Mouse (Mus musculus) monocyte, adult 2 months (primary cell): ENCODE data around the gene Zfp574.
A peak's percentile ranks its signal among the peaks of the same experiment; 100 is the strongest.

ENCODE experiments used
- DNase-seq, 2 experiments: peaks; one replicate each; pipeline ENCODE4 v3.0.0; 2022; ENCODE audit warnings: low spot score in 2 of 2, low read depth in 1 of 2

Gene Zfp574

GRCm38 (mm10) chr7:25072716-25073390 lies 486 bp downstream of the Zfp574 start:
- no peak for DNase-seq

DNA sequence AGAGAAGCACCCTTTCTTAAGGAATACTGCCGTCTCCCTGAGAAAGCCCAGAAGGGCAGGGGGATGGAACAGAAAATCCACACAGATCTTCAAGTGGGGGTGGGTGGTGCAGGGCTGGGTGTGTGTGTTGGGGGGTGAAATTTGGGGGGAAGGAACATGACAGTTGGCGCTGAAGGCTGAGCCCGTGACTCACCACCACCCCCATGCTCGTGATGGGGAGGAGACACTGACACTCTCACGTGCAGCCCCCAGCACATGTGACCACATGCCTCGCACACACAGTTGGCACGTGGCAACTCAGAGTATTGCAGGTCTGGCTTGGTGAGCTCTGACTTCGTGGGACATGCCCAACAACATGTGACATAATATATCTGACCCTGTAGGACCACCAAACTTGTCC lies 1.6 kb downstream of the Zfp574 start:
- DNase-seq, result no peak

DNA sequence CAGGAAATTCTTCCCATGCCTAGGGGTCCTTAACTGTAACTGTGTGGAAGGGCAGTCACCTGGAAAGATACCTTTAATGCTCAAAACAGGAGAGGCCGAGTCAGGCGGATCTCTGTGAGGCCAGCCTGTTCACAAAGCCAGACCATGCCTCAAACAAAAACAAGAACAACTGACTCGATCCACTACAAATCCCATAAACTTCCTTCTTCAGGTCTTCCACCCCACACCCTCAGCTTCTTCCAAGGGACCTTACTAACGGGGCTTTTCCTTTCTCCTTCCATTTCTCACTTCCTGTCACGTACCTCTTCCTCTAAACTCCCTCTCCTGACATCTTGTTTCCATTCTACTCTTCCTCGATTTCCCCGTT lies 3.9 kb downstream of the Zfp574 start:
- no peak for DNase-seq

DNA sequence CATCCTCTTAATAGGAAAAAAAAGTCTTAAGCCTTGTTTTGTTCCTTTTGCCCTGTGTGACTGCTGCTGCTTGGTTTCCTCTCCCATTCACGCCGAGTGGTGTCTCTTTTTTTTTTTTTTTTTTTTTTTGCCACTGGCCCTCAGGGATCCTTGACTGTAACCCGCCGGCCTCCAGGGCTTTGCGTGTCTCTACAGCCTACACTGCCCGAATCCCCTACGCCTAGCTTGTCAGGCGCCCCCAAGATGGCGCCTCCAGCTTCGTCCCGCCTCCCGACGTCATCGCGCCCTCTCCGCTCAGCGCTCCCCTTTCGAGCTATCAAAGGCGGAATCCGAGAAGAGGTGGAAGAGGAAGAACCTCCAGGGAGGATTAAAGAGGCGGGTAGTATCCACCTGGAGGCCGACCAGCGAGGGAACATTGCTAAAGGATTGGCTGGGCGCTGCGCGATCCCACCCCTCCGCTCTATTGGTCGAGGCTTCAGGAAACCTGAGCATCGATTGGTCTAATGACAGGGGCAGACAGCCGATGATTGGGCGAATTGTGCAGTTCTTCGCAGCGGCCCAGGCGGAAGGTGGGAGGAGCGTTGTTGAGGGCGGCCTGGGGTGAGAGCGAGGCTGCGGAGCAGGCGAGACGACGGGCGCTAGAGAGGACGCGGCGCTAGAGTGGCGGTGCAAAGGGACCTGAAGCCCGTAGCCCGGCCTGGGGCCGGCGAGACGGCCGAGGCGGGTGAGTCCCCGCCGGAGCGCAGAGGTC lies 4.5 kb downstream of the Zfp574 start:
- peak; percentile 93 to 96 for DNase-seq

DNA sequence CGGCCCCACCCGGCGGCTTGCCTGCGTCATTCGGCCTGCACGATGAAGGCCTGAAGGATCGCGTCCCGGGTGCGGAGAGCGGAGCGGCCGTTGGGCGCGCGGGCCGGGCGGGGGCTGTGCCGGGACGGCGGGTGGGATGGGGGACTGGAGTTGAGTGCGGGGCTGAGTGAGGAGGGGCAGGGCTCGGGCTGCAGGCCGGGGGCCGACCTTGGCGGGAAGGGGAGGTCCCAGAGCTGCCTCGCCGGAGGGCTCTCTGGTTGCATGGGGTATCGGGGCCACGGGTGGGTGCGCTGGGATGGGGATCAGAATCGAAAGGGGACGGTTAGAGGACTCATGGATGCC lies 5.0 kb downstream of the Zfp574 start:
- no peak for DNase-seq

DNA sequence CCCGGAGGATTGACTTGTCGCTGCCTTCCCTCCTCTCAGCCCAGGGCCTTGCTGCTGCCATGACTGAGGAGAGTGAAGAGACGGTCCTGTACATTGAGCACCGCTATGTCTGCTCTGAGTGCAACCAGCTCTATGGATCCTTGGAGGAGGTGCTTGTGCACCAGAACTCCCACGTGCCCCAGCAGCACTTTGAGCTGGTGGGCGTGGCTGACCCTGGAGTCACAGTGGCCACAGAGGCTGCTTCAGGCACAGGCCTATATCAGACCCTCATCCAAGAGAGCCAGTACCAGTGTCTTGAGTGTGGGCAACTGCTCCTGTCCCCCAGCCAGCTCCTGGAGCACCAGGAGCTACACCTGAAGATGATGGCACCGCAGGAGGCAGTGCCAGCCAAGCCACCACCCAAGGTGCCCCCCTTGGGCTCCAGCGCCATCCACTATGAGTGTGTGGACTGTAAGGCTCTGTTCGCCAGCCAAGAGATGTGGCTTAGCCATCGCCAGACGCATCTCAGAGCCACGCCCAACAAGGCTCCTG lies 7.2 kb downstream of the Zfp574 start:
- no peak for DNase-seq

- DNase-seq, result no peak
These were observed 8.1 kb downstream of the Zfp574 start for GRCm38 (mm10) chr7:25080431-25080830.

- DNase-seq, result peak in 1 of 2 experiments; percentile 49
These were observed 10.1 kb downstream of the Zfp574 start for GRCm38 (mm10) chr7:25082510-25082909.

GRCm38 (mm10) chr7:25084621-25085020 lies 12.3 kb downstream of the Zfp574 start:
- DNase-seq, result no peak

DNA sequence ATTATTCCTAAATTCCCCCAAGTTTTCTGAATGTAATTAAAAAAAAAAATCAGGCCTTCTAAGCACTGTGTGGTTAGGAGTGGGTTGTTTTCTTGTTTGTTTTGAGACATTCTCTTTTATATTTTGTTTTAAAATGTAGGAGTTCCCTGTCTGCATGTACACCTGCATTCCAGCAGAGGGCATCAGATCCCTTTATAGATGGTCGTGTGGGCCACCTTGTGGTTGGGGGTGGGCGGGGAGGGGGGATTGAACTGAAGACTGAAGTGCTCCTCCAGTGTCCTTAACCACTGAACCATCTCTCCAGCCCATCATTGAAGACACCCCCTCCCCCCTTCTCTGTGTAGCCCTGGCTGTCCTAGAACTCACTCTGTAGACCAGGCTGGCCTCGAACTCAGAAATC lies 14.3 kb downstream of the Zfp574 start:
- DNase-seq, result no peak

DNA sequence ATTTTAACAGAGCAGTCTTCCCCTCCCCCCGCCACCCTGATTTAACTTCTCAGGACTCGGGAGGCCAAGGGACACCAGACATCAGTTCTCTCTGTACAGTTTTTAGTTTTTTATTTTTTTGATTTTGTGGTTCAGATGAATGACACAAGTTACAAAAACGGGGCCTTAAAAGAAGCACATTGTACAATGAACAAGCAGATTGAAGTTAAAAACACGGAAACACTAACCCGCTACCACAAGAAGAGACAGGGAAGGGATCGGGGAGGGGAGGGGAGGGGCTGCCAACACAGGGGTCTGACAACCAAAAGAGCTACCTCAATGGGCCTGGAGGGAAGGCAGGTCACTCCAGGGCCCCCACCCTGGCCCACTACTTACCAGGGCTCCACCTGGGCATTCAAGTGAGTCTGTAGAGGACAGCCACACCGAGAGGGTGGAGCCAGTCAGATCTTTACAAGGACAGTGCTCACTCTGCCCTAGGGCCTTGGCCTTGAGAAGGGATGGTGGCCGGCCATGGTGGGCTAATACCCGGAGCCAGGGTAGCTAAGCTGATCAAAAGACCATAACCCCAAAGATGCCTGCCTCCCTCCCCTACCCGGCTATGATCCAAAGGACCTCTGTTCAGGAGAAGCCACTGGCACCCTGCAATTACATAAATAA lies 15.0 kb downstream of the Zfp574 start:
- DNase-seq, result no peak

GRCm38 (mm10) chr7:25087972-25088371 lies 15.6 kb downstream of the Zfp574 start:
- DNase-seq, result no peak

DNA sequence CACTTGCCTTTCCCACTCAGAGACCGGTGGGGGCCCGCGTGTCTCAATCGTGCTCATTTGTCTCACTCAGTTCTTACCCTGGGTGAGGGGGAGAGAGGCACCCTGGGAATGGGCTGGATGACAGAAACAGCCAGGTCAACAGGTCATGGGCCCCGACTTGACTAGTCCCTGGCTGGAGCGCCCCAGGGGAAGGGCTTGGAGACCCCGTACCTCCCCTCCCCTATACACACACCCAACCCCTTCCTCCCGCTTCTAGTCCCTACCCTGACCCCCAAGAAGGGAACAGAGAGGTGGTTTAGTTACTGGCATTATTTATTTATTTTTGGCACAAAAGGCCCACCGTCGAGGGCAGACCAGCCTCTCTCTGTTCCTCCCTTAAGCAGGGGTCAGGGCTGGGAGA lies 16.2 kb downstream of the Zfp574 start:
- DNase-seq, result no peak

DNA sequence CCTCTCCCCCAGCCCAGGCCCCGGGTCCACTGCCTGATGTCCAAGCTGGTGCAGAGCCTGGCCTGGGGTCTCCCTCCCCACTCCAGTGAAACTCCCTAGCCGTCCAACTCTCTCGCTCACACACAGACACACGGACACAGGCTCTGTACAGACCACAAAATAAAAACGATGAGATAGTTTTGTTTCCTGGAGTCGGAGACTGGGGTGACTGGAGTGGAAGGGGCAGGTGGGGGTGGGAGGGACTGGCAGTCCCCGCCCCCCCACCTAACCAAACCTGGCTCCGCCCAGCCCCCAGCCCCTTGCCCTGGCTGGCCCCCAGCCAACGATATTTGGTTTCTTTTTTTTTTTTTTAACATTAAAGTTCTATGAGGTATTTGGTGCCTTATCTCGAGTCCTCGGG lies 16.6 kb downstream of the Zfp574 start:
- DNase-seq, result no peak

DNA sequence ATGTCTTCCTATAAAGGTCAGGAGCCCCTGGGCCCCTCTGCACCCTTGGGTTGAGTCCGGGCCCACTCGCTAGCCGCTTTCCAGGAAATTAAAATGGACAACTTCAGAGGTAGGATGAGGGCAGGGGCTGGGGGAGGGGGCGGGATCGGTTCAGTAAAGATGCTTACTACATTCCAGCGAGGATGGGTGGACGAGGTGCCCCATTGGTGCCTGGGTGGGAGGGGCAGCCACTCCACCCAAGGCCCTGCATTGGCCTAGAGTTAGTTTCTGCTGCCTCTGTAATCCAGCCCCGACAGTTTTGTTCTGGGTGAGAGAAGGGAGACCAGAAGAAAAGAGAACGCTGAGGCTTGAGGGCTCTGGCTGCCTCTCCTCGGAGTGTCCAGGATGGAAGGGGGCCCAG lies 17.5 kb downstream of the Zfp574 start:
- no peak for DNase-seq

- DNase-seq, result no peak
These were observed 25.8 kb downstream of the Zfp574 start for GRCm38 (mm10) chr7:25098169-25098568.

DNA sequence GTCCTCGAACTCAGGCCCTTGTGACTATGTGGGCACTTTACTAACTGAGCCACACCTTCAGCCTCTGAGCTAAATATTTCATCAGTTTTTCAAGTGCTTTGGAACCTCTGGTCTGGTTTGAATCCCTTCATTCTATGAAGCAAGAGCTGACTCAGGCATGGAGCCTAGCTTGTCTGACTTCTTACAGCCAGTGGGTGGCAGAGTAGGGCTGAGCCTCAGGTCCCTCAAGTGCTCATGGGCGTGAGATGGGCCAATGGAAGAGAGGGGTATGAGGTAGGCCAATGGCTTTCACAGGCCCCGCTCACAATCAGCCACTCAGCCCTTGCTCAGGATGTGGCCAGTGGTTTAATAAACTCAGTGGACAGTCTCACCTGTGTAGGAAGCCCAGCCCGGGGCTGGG lies 27.2 kb downstream of the Zfp574 start:
- DNase-seq, result no peak

GRCm38 (mm10) chr7:25105411-25106160 lies 33.2 kb downstream of the Zfp574 start:
- DNase-seq, result peak; percentile 73 to 86

- DNase-seq, result peak; percentile 31 to 33
These were observed 34.6 kb downstream of the Zfp574 start for GRCm38 (mm10) chr7:25106790-25107502.

GRCm38 (mm10) chr7:25109355-25109754 lies 37.0 kb downstream of the Zfp574 start:
- peak in 1 of 2 experiments; percentile 50 for DNase-seq

DNA sequence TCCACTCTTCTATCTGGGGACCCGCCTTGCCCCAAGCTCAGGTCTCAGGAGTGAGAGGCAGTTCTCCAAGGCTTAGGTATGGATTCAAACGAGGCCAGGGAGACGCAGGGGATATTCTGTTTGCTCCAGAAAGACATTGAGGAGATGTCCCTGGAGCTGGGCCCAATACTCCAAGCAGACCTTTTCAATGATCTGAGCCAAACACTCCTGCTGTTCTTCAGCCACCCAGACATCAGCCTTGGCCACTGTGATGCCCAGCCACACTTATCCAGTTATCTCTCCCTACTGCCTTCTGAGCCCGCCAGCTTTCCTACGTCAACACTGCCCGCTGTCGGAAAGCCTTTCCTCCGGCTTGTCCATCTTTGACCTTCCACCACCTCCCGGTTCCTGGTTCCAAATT lies 38.0 kb downstream of the Zfp574 start:
- DNase-seq, result no peak
